Mouse (Mus musculus): ENCODE results near the gene Hist1h4h. TPM values are rescaled to one million over a fixed set of nuclear protein-coding genes. Genes with fewer than 3 reads are reported as not detected.
"Not testable (repeated sequence)": the region's sequence is repeated elsewhere in the genome, so short reads cannot be mapped to it uniquely, and the experiment has no call there.

Hist1h4h gene
- polyA plus RNA-seq, 1 experiment from 2014 or later, result 7.4 TPM

DNA sequence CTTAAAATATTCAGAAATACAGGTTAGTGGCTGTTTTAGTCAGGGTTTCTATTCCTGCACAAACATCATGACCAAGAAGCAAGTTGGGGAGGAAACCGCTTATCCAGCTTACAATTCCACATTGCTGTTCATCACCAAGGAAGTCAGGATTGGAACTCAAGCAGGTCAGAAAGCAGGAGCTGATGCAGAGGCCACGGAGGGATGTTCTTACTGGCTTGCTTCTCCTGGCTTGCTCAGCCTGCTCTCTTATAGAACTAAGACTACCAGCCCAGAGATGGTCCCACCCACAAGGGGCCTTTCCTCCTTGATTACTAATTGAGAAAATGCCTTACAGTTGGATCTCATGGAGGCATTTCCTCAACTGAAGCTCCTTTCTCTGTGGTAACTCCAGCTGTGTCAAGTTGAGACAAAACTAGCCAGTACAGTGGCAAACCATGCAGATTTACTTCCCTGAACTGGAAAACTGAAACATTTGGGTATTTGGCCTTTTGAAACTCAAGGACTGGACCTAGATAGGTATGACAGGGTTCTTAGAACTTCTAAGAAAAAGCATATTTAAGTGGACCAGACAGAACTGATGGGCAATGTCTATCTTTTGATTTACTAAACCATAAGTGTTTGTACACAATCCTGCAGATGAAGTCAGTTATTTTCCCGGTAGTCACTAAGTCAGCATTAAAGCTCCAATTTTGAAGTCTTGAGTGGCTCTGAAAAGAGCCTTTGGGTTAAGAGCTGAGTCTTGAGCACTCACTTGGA is 11.6 kb downstream of the Hist1h4h start:
- H3K9me3 ChIP-seq; DNase-seq (ENCODE audit: low spot score); H3K27me3 ChIP-seq (ENCODE audit: insufficient read depth, poor library complexity, severe bottlenecking); H3K36me3 ChIP-seq: not testable (repeated sequence)
- 9% methylated on average over 3 of the region's 3 CpGs for WGBS
- H3K4me3 ChIP-seq, result peak overlapping the region; percentile 57
- H3K27ac ChIP-seq, result peak overlapping the region; percentile 95
- peaks cover 23% of the 10 kb centered on the region for H3K4me1 ChIP-seq (replicated peaks)

DNA sequence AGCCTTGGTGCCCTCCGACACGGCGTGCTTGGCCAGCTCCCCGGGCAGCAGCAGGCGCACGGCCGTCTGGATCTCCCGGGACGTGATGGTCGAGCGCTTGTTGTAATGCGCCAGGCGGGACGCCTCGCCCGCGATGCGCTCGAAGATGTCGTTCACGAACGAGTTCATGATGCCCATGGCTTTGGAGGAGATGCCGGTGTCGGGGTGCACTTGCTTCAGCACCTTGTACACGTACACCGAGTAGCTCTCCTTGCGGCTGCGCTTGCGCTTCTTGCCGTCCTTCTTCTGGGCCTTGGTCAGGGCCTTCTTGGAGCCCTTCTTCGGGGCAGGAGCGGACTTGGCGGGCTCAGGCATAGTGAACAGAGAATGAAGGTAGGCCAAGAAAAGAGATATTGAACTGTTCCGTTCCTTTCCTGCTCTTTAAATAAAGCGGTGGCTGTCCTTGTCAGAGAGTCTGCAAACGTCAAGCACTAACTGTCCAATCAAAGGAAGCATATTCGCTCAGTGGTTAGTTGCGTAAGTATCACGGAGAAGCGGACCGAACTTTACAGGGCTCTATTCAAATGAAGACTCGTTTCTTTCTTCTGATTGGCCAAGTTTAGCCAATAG is 12.3 kb downstream of the Hist1h4h start, which contains the start of gene Hist1h2bh:
Gene Hist1h2bh (minus strand): TSS at position 394 of the 609 bp plus-strand sequence.
- peak; percentile 79 for DNase-seq (ENCODE audit: low spot score)
- not testable (repeated sequence) for H3K27me3 ChIP-seq (ENCODE audit: insufficient read depth, poor library complexity, severe bottlenecking); H3K36me3 ChIP-seq; H3K9me3 ChIP-seq
- Histone ChIP-seq H3K4me3 (peak within 1 kb of the TSS; percentile 57), H3K4me1 (replicated peaks) (peaks cover 19% of the 10 kb centered on the region), H3K27ac (peak within 1 kb of the TSS; percentile 95)
- WGBS, result under 1% methylated on average over 42 of the region's 42 CpGs

DNA sequence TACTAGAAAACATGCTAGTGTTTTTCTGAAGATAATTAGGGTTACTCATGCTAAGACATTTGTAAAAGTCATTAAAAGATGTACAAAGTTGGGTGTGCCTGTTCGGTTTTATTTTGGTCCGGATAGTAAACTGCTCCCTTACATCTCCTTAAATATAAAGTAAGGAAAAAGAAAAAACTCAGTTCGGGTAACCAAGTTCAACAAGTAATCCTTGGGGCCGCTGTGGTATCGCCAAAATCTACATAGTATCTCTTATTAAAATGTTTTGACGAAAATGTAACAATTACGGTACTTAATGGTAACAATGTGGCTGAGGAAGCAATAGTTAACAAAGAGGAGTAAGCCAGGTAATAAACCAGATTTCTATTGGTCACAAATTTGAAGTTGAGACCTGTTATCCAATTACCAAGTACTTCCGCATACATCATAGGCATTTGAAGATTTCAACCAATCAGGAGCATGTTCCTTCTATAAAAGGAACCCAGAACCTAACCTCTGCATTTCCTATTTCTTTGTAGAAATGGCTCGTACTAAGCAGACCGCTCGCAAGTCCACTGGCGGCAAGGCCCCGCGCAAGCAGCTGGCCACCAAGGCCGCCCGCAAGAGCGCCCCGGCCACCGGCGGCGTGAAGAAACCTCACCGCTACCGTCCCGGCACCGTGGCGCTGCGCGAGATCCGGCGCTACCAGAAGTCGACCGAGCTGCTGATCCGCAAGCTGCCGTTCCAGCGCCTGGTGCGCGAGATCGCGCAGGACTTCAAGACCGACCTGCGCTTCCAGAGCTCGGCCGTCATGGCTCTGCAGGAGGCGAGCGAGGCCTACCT is 13.3 kb downstream of the Hist1h4h start, which contains the start of gene Hist1h3f:
Gene Hist1h3f (plus strand): TSS at position 88 of the 822 bp plus-strand sequence.
- Histone ChIP-seq H3K4me3 (peak within 1 kb of the TSS; percentile 57), H3K36me3 (no peaks in the 10 kb centered on the region), H3K4me1 (replicated peaks) (peaks cover 15% of the 10 kb centered on the region), H3K9me3 (no peaks in the 10 kb centered on the region), H3K27ac (peak within 1 kb of the TSS; percentile 95), H3K27me3 (ENCODE audit: insufficient read depth, poor library complexity, severe bottlenecking) (no peaks in the 10 kb centered on the region)
- DNase-seq (ENCODE audit: low spot score), result peak; percentile 58
- under 1% methylated on average over 34 of the region's 45 CpGs for WGBS

DNA sequence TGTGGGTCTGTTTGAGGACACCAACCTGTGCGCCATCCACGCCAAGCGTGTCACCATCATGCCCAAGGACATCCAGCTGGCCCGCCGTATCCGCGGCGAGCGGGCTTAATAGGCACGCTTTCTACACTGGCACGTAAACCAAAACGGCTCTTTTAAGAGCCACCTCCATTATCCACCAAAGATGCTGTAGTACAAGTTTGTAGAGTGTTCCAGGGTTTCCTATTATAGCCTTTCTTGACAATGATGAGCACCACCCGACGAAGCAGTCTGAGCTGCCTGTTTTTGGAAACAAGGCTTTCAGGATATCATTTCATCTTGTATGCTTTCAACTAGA is 13.9 kb downstream of the Hist1h4h start:
- not testable (repeated sequence) for H3K9me3 ChIP-seq; H3K36me3 ChIP-seq; DNase-seq (ENCODE audit: low spot score); H3K27me3 ChIP-seq (ENCODE audit: insufficient read depth, poor library complexity, severe bottlenecking)
- WGBS, result 0% methylated on average over 14 of the region's 14 CpGs
- H3K4me1 ChIP-seq (replicated peaks), result peaks cover 15% of the 10 kb centered on the region
- H3K4me3 ChIP-seq, result peak overlapping the region; percentile 57
- H3K27ac ChIP-seq, result peak overlapping the region; percentile 95

DNA sequence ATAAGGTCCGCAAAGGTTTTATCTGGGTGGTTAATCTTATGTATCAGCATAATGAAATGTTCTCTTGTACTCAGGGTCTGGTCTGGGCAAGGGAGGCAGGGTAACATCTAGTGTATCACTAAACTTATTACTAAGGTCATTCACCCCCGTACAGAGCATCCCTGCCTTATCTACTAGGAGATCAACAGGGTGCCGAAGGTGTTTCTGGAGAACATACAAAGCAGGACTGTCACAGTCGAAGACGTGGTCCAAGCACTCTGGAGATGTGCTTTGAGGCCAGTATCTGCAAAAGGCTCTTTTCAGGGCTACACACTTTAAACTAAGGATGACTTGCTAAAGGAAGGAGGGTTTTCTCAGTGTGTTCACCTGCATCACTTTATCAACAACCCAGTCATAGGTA is 15.8 kb downstream of the Hist1h4h start:
- peak overlapping the region; percentile 80 for H3K27ac ChIP-seq

GRCm38 (mm10) chr13:23550761-23551145 is 19.9 kb downstream of the Hist1h4h start:
- Histone ChIP-seq H3K4me3 (peak overlapping the region; percentile 55), H3K9me3 (no peaks in the 10 kb centered on the region), H3K27ac (peak overlapping the region; percentile 98), H3K27me3 (ENCODE audit: insufficient read depth, poor library complexity, severe bottlenecking) (no peaks in the 10 kb centered on the region), H3K36me3 (no peaks in the 10 kb centered on the region), H3K4me1 (replicated peaks) (peaks cover 20% of the 10 kb centered on the region)
- WGBS, result 9% methylated on average over 3 of the region's 3 CpGs
- peak; percentile 33 for DNase-seq (ENCODE audit: low spot score)

More for the DNA sequence above, 15.8 kb downstream of the Hist1h4h start:
- no peak overlapping the region for H3K4me3 ChIP-seq
- DNase-seq (ENCODE audit: low spot score), result no peak
- no peaks in the 10 kb centered on the region for H3K36me3 ChIP-seq
- no peaks in the 10 kb centered on the region for H3K27me3 ChIP-seq (ENCODE audit: insufficient read depth, poor library complexity, severe bottlenecking)
- whole genome bisulfite sequencing, result 82% methylated on average over 5 of the region's 5 CpGs
- peaks cover 24% of the 10 kb centered on the region for H3K4me1 ChIP-seq (replicated peaks)
- H3K9me3 ChIP-seq, result no peaks in the 10 kb centered on the region

- WGBS, result under 1% methylated on average over 47 of the region's 47 CpGs
- Histone ChIP-seq H3K4me3 (peak within 1 kb of the TSS; percentile 55), H3K27ac (peak within 1 kb of the TSS; percentile 98), H3K4me1 (replicated peaks) (peaks cover 17% of the 10 kb centered on the region)
- not testable (repeated sequence) for H3K9me3 ChIP-seq; H3K36me3 ChIP-seq; H3K27me3 ChIP-seq (ENCODE audit: insufficient read depth, poor library complexity, severe bottlenecking)
- DNase-seq (ENCODE audit: low spot score), result peak; percentile 94
These were observed 20.4 kb downstream of the Hist1h4h start, which contains the start of gene Hist1h4f for GRCm38 (mm10) chr13:23551146-23551834. Hist1h4f (minus strand) TSS chr13:23551648.

DNA sequence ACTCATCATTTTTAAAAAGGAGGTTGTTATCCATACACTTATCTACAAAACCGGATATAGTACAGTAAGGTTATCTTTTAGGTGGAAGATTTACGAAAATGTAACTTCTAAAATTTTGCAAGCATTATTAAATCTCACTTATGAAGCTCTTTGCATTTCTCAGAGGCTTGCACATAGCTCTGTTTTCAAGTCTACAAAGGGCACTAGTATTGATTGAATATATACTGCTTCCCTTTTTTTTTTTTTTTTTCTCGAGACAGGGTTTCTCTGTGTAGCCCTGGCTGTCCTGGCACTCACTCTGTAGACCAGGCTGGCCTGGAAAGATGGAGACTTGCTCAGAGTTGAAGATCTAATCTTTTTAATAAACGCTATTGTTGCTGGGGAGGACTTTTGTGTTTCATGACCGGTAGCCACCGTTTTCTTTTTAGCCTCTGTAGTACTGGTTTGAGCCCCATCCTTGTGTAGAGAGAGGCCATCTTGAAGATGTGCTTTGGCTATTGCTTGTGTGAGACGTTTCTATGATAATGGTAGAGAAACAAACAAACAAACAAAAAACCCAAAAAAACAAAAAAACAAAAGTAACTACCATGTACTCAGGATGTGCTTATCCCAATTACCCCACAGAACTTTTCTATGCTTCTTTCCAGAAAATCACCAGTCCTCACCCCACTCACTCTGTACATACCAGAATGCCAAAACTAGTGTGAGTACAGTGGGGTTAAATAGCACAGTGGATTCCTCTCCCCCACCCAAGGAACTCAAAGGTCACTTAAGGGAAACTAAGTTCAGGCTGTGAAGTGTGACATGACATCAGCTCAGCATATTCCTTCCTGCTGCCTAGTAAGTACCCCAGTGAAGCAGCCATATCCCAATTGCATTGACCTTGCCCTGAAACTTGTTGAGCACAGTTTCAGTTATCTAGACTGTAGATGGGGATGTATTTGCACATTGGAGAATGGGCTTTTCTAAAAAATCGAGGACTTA is 21.4 kb downstream of the Hist1h4h start:
- 56% methylated on average over 8 of the region's 8 CpGs for WGBS
- Histone ChIP-seq H3K27ac (peak overlapping the region; percentile 98), H3K27me3 (ENCODE audit: insufficient read depth, poor library complexity, severe bottlenecking) (no peaks in the 10 kb centered on the region), H3K4me3 (peak overlapping the region; percentile 55), H3K36me3 (no peaks in the 10 kb centered on the region), H3K4me1 (replicated peaks) (peaks cover 18% of the 10 kb centered on the region), H3K9me3 (no peaks in the 10 kb centered on the region)
- no peak for DNase-seq (ENCODE audit: low spot score)

DNA sequence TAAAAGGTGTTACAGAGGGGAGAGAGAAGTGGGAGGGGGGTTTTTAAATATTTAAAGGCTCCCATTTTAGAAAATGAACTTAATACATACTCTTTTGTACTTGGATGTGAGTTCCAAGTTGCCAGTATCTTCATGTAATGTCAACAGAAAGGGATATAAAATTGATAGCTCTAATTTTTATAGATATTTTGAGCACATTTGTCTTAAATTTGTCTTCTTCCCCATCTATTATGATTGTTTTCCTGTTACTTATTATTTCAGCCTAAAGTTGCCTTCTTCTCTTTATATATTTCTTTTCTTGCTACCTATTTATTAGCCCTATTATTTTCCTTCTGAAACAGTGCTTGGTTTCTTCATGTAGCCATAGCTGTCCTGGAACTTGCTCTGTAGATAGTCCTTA is 22.1 kb downstream of the Hist1h4h start, which contains the start of gene Hist1h1d:
Gene Hist1h1d (plus strand): TSS at position 301 of the 400 bp plus-strand sequence.
- H3K4me3 ChIP-seq, result peak within 1 kb of the TSS; percentile 55

GRCm38 (mm10) chr13:23554393-23554792 is 23.5 kb downstream of the Hist1h4h start:
- H3K9me3 ChIP-seq, result no peaks in the 10 kb centered on the region
- WGBS, result 24% methylated on average over 9 of the region's 9 CpGs
- no peaks in the 10 kb centered on the region for H3K27me3 ChIP-seq (ENCODE audit: insufficient read depth, poor library complexity, severe bottlenecking)
- DNase-seq (ENCODE audit: low spot score), result no peak
- H3K4me3 ChIP-seq, result peak overlapping the region; percentile 71
- no peaks in the 10 kb centered on the region for H3K36me3 ChIP-seq
- peak overlapping the region; percentile 98 for H3K27ac ChIP-seq
- peaks cover 18% of the 10 kb centered on the region for H3K4me1 ChIP-seq (replicated peaks)

More for the DNA sequence above, 22.1 kb downstream of the Hist1h4h start, which contains the start of gene Hist1h1d:
- Histone ChIP-seq H3K36me3 (no peaks in the 10 kb centered on the region), H3K9me3 (no peaks in the 10 kb centered on the region), H3K27me3 (ENCODE audit: insufficient read depth, poor library complexity, severe bottlenecking) (no peaks in the 10 kb centered on the region), H3K4me1 (replicated peaks) (peaks cover 18% of the 10 kb centered on the region), H3K27ac (peak within 1 kb of the TSS; percentile 98)
- no peak for DNase-seq (ENCODE audit: low spot score)
